Mouse (Mus musculus) adrenal gland, postnatal 36 days (tissue): ENCODE results near the gene Bmpr1b. TPM values are rescaled to one million over a fixed set of nuclear protein-coding genes. Genes with fewer than 3 reads are reported as not detected.

ENCODE experiments used
- DNase-seq, 2 experiments: peaks; one replicate each; pipeline ENCODE4 v3.0.0; 2021; ENCODE audit warnings: mixed read lengths in 1 of 2
- total RNA-seq, 2 experiments: library from RNA; stranded (reverse); gene quantifications; 2 replicates each; pipeline ENCODE4 v1.2.3; 2021

The Bmpr1b gene
- total RNA-seq, 2 experiments from 2014 or later: 0.40 to 0.79 TPM

DNA sequence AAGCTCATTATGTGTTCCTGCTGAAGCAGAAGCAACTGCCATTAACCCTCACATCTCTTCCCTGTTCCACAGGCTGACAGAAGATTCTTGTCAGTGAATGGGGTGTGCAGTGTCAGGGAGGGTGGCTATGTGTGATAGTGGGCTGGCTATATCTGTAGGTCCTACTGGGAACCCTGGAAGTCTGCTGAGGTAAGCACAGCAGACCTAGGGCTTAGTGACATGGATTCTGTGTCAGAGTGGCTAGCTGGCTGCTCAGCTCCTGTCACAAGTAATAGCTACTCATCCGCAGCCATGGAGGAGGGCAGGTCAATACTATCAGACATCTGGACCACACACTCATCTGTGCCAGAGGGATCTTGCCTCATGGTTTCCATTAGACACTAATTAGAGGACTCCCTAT is 354.4 kb downstream of the Bmpr1b start:
- DNase-seq: no peak

- peak; percentile 71 to 76 for DNase-seq
Measured at GRCm38 (mm10) chr3:141811348-141811747, 357.9 kb downstream of the Bmpr1b start.

DNA sequence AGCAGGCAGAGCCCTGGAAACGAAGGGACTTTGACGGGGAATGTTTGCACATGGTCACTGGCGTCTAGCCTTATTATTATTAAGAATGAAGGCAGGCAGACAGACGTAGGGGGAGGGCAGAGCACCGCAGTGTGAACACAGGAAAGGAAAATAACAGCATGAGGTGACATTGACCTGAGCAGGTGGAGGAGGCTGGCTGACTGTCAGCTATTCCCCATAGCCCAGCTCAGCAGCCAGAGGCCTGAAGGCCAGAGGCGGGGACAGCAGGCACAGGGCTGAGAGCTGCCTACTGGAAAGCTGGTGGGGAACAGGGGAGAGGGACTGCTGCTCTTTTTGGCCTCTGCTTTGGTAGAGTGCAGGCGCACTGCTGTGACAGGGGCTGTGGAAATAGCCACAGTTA is 358.3 kb downstream of the Bmpr1b start:
- DNase-seq: no peak

- no peak for DNase-seq
Measured at GRCm38 (mm10) chr3:141809581-141809980, 359.6 kb downstream of the Bmpr1b start.

- no peak for DNase-seq
Measured at GRCm38 (mm10) chr3:141804133-141804532, 365.1 kb downstream of the Bmpr1b start.

DNA sequence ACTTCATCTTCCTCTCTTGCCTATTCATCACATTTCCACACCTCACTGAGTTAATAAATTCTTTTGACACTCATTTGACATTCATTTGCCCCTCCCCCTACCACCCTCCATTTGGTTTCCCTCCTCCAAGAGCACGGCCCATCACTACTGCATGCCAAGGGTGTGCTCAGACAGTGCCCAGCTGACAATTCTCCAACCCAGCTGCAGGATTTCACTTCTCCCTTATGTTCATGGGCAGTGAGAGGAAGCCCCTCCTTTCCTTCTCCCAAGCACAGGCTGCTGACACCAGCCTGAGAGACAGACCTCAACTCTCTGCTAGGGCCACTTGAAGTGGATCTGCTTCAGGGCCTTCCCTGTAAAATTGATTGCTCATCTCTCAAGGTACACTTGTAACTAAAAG is 371.4 kb downstream of the Bmpr1b start:
- no peak for DNase-seq

GRCm38 (mm10) chr3:141797372-141797771 is 371.9 kb downstream of the Bmpr1b start:
- DNase-seq: no peak

GRCm38 (mm10) chr3:141794371-141794770 is 374.9 kb downstream of the Bmpr1b start:
- no peak for DNase-seq

DNA sequence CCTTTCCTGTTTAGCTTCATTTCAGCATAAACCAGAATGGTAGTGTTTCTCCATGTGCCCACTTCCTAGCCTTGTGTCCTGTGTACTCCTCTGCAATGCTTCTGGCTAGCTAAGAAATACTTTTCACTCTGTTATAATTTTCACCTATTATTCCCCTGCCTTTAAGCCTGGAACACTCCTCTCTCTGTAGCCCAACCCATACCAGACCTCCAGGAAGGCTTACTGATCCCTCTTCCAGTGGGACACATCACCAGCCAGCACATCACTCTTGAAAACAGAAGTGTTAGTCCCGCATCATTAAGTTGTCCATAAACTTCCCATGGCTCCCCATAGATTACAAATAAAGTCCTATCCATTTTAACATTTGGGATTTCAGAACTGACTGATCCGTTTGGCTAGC is 375.5 kb downstream of the Bmpr1b start:
- no peak for DNase-seq

DNA sequence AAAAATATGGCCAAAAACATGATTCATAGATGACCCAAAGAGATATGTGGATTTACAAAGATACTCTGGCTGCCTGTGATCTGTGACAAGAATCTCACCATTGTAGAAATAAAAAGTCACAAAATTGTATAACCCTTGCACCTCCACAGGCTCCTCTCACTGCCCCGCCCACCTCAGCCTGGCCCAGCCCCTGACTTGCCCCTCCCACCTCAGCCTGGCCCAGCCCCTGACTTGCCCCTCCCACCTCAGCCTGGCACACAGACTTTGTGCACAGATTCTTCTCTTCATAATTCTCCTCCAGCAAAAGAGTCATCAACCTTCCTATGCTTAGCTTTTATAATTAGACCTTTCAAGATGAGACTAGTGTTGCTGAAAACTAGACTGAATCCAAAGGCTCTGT is 377.1 kb downstream of the Bmpr1b start:
- no peak for DNase-seq

DNA sequence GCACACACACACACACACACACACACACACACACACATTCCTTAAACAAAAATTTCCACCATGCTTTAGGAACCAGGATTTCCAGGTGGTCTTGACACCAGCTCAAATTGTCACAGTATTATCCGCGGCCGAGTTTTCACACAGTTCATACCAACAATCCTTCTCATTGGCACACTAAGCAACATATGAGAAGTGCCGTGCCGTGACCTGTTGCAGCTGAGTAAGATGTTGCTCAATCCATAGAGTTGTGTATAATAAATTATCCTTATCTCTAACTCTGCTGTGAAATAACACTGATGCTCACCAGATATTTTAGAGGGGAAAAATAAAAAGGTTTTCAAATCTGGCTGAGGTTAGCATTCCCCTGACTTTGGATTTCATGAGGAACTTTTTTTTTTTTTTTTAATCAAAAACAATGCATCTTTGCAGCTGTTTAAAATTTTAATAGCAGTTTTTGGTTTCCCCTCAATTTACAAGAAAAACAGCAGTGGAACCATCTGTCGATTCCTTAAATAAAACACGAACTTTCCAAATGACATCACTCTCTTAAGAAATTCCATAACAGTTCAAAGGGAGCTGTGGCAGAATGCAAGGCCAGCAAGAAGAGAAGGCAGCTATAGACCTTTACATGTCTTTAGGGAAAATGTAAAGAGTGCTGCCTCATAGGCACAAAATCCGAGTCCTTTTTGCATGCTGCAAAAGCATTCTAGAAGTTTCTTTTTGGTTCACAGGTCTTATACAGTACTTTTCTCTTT is 378.0 kb downstream of the Bmpr1b start:
- no peak for DNase-seq

Other genes with a start within 250 kb of the Bmpr1b start
- gene Pdlim5, start 226.3 kb upstream of the Bmpr1b start, total RNA-seq: 10 to 100 TPM; 58.1 to 75.7 TPM